Comparison of ENCODE assay signal across 7 mouse cellular contexts in genomic region chr2:118925952-118926351, GRCm38 (mm10). TPM values are rescaled to one million over a fixed set of nuclear protein-coding genes. Genes with fewer than 3 reads are reported as not detected.
DNase-seq lines count a peak whose midpoint lies in the region; ATAC-seq and TF ChIP-seq lines count a peak whose summit lies in the region.

No protein-coding gene starts in this region.

- no peaks in the 10 kb centered on the region for H3K9me3 ChIP-seq in lung, embryonic 16.5 days (ENCODE audit: control insufficient read depth, low read length)
- no peaks in the 10 kb centered on the region for H3K9me3 ChIP-seq in limb, embryonic 10.5 days (replicated peaks)

- ATAC-seq in lung, embryonic 16.5 days (ENCODE audit: low read depth), result peak; percentile 58
- ATAC-seq in erythroblast, adult 5-6 weeks (replicated peaks; ENCODE audit: low FRiP score, poor library complexity, severe bottlenecking), result peak; percentile 18; the same call in 1 of the 2 replicates

- H3K27me3 ChIP-seq in lung, embryonic 16.5 days (ENCODE audit: control insufficient read depth, insufficient read depth, low read depth, low read length), result no peaks in the 10 kb centered on the region
- H3K27me3 ChIP-seq in limb, embryonic 10.5 days (ENCODE audit: low read depth, poor library complexity, severe bottlenecking), result no peaks in the 10 kb centered on the region

- DNase-seq in lung, postnatal 25 days (ENCODE audit: low spot score), result no peak
- no peak for DNase-seq in limb, embryonic 10.5 days (ENCODE audit: low spot score)
- no peak for DNase-seq in urinary bladder, postnatal 4 days (ENCODE audit: low spot score in 2 of 2)
- DNase-seq in left cerebral cortex, postnatal 4 days, result no peak

- peak overlapping the region; percentile 72 for H3K27ac ChIP-seq in lung, embryonic 16.5 days (ENCODE audit: low read length)
- peak overlapping the region; percentile 96 for H3K27ac ChIP-seq in limb, embryonic 10.5 days
- H3K27ac ChIP-seq in olfactory bulb, adult 2 months (ENCODE audit: insufficient read depth, low read depth, low read length), result no peak overlapping the region

- H3K36me3 ChIP-seq in lung, embryonic 16.5 days (ENCODE audit: control insufficient read depth, insufficient read depth, low read length), result peaks cover 2% of the 10 kb centered on the region; the same call in 1 of the 2 replicates
- peaks cover 22% of the 10 kb centered on the region for H3K36me3 ChIP-seq in limb, embryonic 10.5 days

- WGBS in lung, embryonic 16.5 days, result 2% methylated on average over 6 of the region's 6 CpGs
- WGBS in limb, embryonic 10.5 days, result 1% methylated on average over 6 of the region's 6 CpGs
- 18% methylated on average over 6 of the region's 6 CpGs for WGBS in olfactory bulb, adult 2 months

- peak overlapping the region; percentile 93 for H3K9ac ChIP-seq in lung, embryonic 16.5 days (ENCODE audit: low read length)

- H3K4me3 ChIP-seq in lung, embryonic 16.5 days (ENCODE audit: low read length), result peak overlapping the region; percentile 86
- peak overlapping the region; percentile 78 for H3K4me3 ChIP-seq in limb, embryonic 10.5 days
- peak overlapping the region; percentile 52; the same call in 1 of the 2 replicates for H3K4me3 ChIP-seq in olfactory bulb, adult 2 months (ENCODE audit: insufficient read depth, low read depth, low read length)

- peak overlapping the region; percentile 85 for H3K4me2 ChIP-seq in lung, embryonic 16.5 days (ENCODE audit: low read depth, low read length)

- TF ChIP-seq CTCF in olfactory bulb, adult 2 months (IDR thresholded peaks at IDR 0.05; ENCODE audit: insufficient read depth, low read depth, low read length), result no peak

- intact Hi-C loops in left cerebral cortex, postnatal 4 days (cut with DNase I), result no loop called here

- no peak for TF ChIP-seq POLR2A in olfactory bulb, adult 2 months (IDR thresholded peaks at IDR 0.05; ENCODE audit: insufficient read depth, low read depth, low read length)

- H3K4me1 ChIP-seq in lung, embryonic 16.5 days (replicated peaks; ENCODE audit: control insufficient read depth, insufficient read depth, low read length), result peaks cover 18% of the 10 kb centered on the region
- peaks cover 44% of the 10 kb centered on the region for H3K4me1 ChIP-seq in limb, embryonic 10.5 days
- H3K4me1 ChIP-seq in olfactory bulb, adult 2 months (ENCODE audit: control insufficient read depth, insufficient read depth, low read length), result peaks cover 27% of the 10 kb centered on the region

RNA-seq across cellular contexts. Expression of gene Chst14, which starts 0.3 kb away (rescaled TPM):
- 28.6 and 29.4 TPM in 2 replicates for polyA plus RNA-seq in lung, embryonic 16.5 days (2015; fragmentation: Nextera tagmentation; extraction: Ambion mirVana)
- total RNA-seq in erythroblast, adult 5-6 weeks (2015; ENCODE audit: low replicate concordance), result 1.5 and 2.7 TPM in 2 replicates
- total RNA-seq in erythroblast, adult 5-6 weeks (2017; ENCODE audit: low replicate concordance), result 0.43 TPM in 1 of 2 replicates, not detected in the other
- polyA plus RNA-seq in limb, embryonic 10.5 days (2016; fragmentation: Nextera tagmentation; extraction: Ambion mirVana), result 26.2 and 30.3 TPM in 2 replicates
- polyA plus RNA-seq in olfactory bulb, adult 2 months (2012; ENCODE audit: insufficient read depth, insufficient read length, low replicate concordance, missing spikeins), result not detected in 2 replicates
- total RNA-seq in left cerebral cortex, postnatal 4 days (2021), result 1 to 10 TPM; 4.0 to 4.3 TPM

RNA-seq across cellular contexts. Expression of gene Bahd1, which starts 25.8 kb away (rescaled TPM):
- polyA plus RNA-seq in lung, embryonic 16.5 days (2015; fragmentation: Nextera tagmentation; extraction: Ambion mirVana), result 2.8 and 3.3 TPM in 2 replicates
- 1.3 and 2.3 TPM in 2 replicates for total RNA-seq in erythroblast, adult 5-6 weeks (2015; ENCODE audit: low replicate concordance)
- 3.2 and 4.3 TPM in 2 replicates for total RNA-seq in erythroblast, adult 5-6 weeks (2017; ENCODE audit: low replicate concordance)
- 2.4 and 2.6 TPM in 2 replicates for polyA plus RNA-seq in limb, embryonic 10.5 days (2016; fragmentation: Nextera tagmentation; extraction: Ambion mirVana)
- not detected in 2 replicates for polyA plus RNA-seq in olfactory bulb, adult 2 months (2012; ENCODE audit: insufficient read depth, insufficient read length, low replicate concordance, missing spikeins)
- total RNA-seq in left cerebral cortex, postnatal 4 days (2021), result 10 to 100 TPM; 32.3 to 35.6 TPM

Comparison
In these comparisons a context has a peak if more than half of its experiments do, and no peak if none do; other contexts are left out.
1. RNA of gene Chst14, which starts 0.3 kb away (polyA plus RNA-seq): 26.2 to 30.3 TPM in limb, embryonic 10.5 days and 28.6 to 29.4 TPM in lung, embryonic 16.5 days; not detected in olfactory bulb, adult 2 months; every median in the first group is over 10 times any median in the second.
2. Peak in every context shown above with its lines, with median percentiles within 50 percentile points of each other: H3K4me3 ChIP-seq.